Mouse (Mus musculus) limb, embryonic 11.5 days (tissue): Measurements from ENCODE around the gene Clcf1. TPM values are rescaled to one million over a fixed set of nuclear protein-coding genes. Genes with fewer than 3 reads are reported as not detected.

ENCODE experiments used
- ATAC-seq: fragments of 200-750 bp; cut with Nextera tagmentation; 2 replicates; pipeline ENCODE4 v1.8.0; 2017; ENCODE audit warnings: low read depth; ENCODE audit not compliant: insufficient number of reproducible peaks, low FRiP score, low TSS enrichment
- DNase-seq: peaks from one replicate; pipeline ENCODE4 v3.0.0-alpha.2; 2015; ENCODE audit warnings: low spot score
- H3K27ac ChIP-seq: fragments of 300-500 bp; sonication (generic); replicated peaks from 2 replicates; pipeline ENCODE4 v1.5.1; 2014; ENCODE audit warnings: low read depth, mild to moderate bottlenecking, low read length
- H3K27me3 ChIP-seq: fragments of 300-500 bp; sonication (generic); 2 replicates; pipeline ENCODE4 v1.6.1; 2014; ENCODE audit warnings: mild to moderate bottlenecking, low read length, mixed read lengths; ENCODE audit not compliant: control insufficient read depth, insufficient read depth
- H3K36me3 ChIP-seq: fragments of 300-500 bp; sonication (generic); 2 replicates; pipeline ENCODE4 v1.6.1; 2014; ENCODE audit warnings: mild to moderate bottlenecking, low read length, moderate library complexity, mixed read lengths; ENCODE audit not compliant: control insufficient read depth, insufficient read depth
- H3K4me1 ChIP-seq: fragments of 300-500 bp; sonication (generic); 2 replicates; pipeline ENCODE4 v1.6.1; 2014; ENCODE audit warnings: low read length, mixed read lengths; ENCODE audit not compliant: control insufficient read depth, insufficient read depth
- H3K4me2 ChIP-seq: fragments of 300-500 bp; sonication (generic); 2 replicates; pipeline ENCODE4 v1.6.1; 2014; ENCODE audit warnings: low read depth, mild to moderate bottlenecking, moderate library complexity; ENCODE audit not compliant: severe bottlenecking
- H3K4me3 ChIP-seq: fragments of 300-500 bp; sonication (generic); 2 replicates; pipeline ENCODE4 v1.5.1; 2014; ENCODE audit warnings: low read depth, low read length
- H3K9ac ChIP-seq: fragments of 300-500 bp; sonication (generic); 2 replicates; pipeline ENCODE4 v1.6.1; 2014; ENCODE audit warnings: mild to moderate bottlenecking, low read length
- H3K9me3 ChIP-seq: fragments of 300-500 bp; sonication (generic); 2 replicates; pipeline ENCODE4 v1.6.1; 2016; ENCODE audit warnings: low read length; ENCODE audit not compliant: control insufficient read depth
- WGBS: fragments of 180-500 bp; shearing (Covaris S2); extraction: QIAGEN DNeasy Blood & Tissue Kit; methylation state at CpG from one replicate; pipeline ENCODE4 v1.1.7; 2014; 5-methylcytosine and 5-hydroxymethylcytosine counted together
- polyA plus RNA-seq: library from polyadenylated mRNA; unstranded; fragments of >200 nt; fragmentation: Nextera tagmentation; extraction: Ambion mirVana; gene quantifications from 2 replicates; pipeline ENCODE4 v1.2.1, GENCODE M21; 2014

The Clcf1 gene
- polyA plus RNA-seq, 1 experiment from 2014 or later = 5.0 TPM

DNA sequence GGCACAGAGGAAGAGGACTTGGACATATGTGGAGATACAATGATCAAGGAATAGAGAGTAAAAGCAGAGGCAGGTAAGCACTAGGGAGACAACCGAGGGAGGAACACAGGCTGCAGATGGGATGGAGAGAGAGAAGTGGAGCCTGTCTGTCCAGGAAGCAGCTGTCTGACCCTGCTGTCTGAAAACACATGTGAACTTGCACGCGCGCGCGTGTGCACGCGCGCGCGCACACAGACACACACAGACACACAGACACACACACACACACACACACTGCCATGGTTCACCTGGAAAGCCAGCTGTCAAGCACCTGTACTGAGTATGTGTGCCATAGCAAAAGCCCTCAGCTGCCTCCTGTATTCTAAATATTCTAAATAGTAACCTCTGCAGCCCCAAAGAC lies 4.3 kb downstream of the Clcf1 start:
- Histone ChIP-seq H3K4me2 (no peak overlapping the region), H3K9me3 (no peaks in the 10 kb centered on the region), H3K4me1 (peaks cover 37% of the 10 kb centered on the region), H3K27me3 (no peaks in the 10 kb centered on the region), H3K4me3 (no peak overlapping the region), H3K9ac (no peak overlapping the region; the same call in 1 of the 2 replicates), H3K27ac (no peak overlapping the region), H3K36me3 (peaks cover 8% of the 10 kb centered on the region)
- no peak for DNase-seq
- WGBS = 78% methylated on average over 11 of the region's 11 CpGs
- no peak for ATAC-seq

DNA sequence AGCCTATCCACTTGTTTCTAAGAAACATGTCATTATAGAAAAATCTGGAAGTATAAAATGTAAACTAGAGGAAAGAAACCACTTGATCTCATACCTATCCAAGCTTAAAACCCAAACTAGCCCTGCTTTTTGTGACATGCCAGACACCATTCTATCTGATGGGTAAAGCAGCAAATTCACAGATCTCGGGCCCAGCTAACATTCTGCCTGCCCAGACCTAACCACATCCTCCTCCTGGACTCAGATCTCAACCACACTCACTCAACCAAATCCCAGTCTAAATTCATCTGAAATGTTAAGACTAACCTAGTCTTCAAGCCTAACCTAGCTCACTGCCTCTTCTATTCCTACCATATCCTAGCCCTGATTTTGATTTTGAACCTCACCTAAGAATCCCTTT lies 4.7 kb downstream of the Clcf1 start:
- H3K27ac ChIP-seq = no peak overlapping the region

DNA sequence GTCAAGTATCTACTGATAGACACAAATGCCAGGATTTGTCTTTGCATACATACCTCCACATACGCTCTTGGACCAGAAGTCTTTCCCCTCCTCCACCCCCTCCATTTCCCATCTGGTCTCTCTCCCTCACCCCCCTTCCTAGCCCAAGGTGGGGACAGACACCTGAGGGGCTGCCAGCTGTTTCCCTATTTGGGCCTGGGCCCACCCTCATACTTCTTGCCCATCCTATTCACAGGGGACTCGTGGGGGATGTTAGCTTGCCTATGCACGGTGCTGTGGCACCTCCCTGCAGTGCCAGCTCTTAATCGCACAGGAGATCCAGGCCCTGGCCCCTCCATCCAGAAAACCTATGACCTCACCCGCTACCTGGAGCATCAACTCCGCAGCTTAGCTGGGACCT lies 5.9 kb downstream of the Clcf1 start:
- H3K4me2 ChIP-seq = no peak overlapping the region
- no peak overlapping the region for H3K4me3 ChIP-seq
- no peak overlapping the region for H3K27ac ChIP-seq
- H3K36me3 ChIP-seq = peaks cover 8% of the 10 kb centered on the region
- H3K4me1 ChIP-seq = peaks cover 30% of the 10 kb centered on the region
- ATAC-seq = no peak
- H3K27me3 ChIP-seq = no peaks in the 10 kb centered on the region
- H3K9ac ChIP-seq = no peak overlapping the region
- no peak for DNase-seq
- 85% methylated on average over 6 of the region's 6 CpGs for WGBS
- H3K9me3 ChIP-seq = no peaks in the 10 kb centered on the region

More for the DNA sequence above, 4.7 kb downstream of the Clcf1 start:
- ATAC-seq (no peak), DNase-seq (no peak)
- no peak overlapping the region for H3K4me3 ChIP-seq
- peaks cover 33% of the 10 kb centered on the region for H3K4me1 ChIP-seq
- no peak overlapping the region for H3K4me2 ChIP-seq
- no peaks in the 10 kb centered on the region for H3K27me3 ChIP-seq
- H3K9ac ChIP-seq = no peak overlapping the region
- WGBS = 84% methylated on average over 1 of the region's 1 CpGs
- peaks cover 8% of the 10 kb centered on the region for H3K36me3 ChIP-seq
- no peaks in the 10 kb centered on the region for H3K9me3 ChIP-seq

DNA sequence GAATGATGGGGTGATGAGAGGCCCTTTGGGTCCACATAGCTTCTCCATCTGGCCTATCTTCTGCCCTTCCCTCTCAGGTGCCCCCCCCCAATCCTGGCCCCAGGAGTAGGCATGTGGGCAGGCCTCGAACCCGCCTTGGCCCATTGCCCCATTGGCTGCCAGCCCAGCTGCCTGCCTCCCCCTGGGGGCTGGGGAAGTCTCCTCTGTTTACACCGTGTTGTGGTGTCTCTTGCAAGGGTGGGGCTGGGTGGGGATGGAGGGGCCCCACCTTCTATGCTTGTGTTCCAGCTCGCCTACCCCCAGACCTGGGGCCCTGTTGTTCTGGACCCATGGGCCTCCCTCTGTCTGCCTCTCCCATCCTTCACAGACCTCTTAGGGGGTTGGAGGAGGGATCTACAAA lies 6.4 kb downstream of the Clcf1 start:
- H3K4me1 ChIP-seq = peaks cover 30% of the 10 kb centered on the region
- no peak overlapping the region for H3K9ac ChIP-seq
- ATAC-seq = no peak
- no peaks in the 10 kb centered on the region for H3K9me3 ChIP-seq
- no peak for DNase-seq
- 73% methylated on average over 4 of the region's 4 CpGs for WGBS
- no peaks in the 10 kb centered on the region for H3K27me3 ChIP-seq
- no peak overlapping the region for H3K4me3 ChIP-seq
- peaks cover 8% of the 10 kb centered on the region for H3K36me3 ChIP-seq
- no peak overlapping the region for H3K27ac ChIP-seq
- no peak overlapping the region for H3K4me2 ChIP-seq

DNA sequence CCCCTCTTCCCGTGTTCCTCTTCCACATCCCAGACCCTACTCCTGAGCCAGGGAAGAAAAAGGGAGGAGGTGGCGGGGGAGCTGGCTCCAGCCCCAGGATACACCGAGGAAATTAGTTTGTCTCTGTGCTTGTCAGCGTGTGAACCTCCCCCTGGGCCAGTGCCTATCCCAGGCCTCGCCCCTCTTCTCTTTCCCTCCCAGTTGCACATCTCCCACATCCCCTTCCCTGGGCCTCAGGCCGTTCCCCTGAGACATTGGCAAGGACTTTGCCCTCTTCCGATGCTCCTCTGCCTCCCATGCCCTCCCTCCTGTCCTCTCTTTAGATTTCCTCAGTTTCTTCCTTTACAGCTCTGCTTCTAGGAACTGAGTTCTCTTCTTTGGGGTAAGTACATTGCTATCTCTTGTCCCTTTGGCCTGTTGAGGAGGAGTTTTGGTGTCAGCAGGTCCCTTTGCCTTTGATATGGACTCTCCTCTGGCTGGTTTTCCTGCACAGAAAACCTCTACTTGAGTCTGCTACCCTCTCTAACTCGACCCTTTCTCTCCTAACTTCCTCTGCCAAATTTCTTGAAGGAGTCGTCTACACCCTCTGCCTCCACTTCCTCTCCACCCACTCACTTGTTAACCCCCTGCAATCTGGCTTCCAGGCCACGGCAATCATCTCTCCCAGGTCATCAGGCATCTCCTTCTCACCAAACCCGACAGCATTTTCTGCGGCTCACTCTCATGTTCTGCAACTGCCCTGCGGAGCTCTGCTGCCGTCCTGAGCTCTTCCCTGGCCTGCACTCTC lies 7.1 kb downstream of the Clcf1 start:
- H3K9ac ChIP-seq = no peak overlapping the region
- H3K27me3 ChIP-seq = no peaks in the 10 kb centered on the region
- no peak for DNase-seq
- H3K9me3 ChIP-seq = no peaks in the 10 kb centered on the region
- no peak overlapping the region for H3K4me2 ChIP-seq
- no peak overlapping the region for H3K27ac ChIP-seq
- H3K4me3 ChIP-seq = no peak overlapping the region
- WGBS = 33% methylated on average over 14 of the region's 14 CpGs
- peaks cover 8% of the 10 kb centered on the region for H3K36me3 ChIP-seq
- H3K4me1 ChIP-seq = peaks cover 24% of the 10 kb centered on the region
- ATAC-seq = no peak

DNA sequence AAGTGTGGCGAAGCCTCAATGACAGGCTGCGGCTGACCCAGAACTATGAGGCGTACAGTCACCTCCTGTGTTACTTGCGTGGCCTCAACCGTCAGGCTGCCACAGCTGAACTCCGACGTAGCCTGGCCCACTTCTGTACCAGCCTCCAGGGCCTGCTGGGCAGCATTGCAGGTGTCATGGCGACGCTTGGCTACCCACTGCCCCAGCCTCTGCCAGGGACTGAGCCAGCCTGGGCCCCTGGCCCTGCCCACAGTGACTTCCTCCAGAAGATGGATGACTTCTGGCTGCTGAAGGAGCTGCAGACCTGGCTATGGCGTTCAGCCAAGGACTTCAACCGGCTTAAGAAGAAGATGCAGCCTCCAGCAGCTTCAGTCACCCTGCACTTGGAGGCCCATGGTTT lies 8.1 kb downstream of the Clcf1 start:
- Histone ChIP-seq H3K4me1 (peaks cover 13% of the 10 kb centered on the region), H3K27ac (no peak overlapping the region), H3K36me3 (peaks cover 8% of the 10 kb centered on the region), H3K4me3 (no peak overlapping the region), H3K27me3 (no peaks in the 10 kb centered on the region), H3K4me2 (no peak overlapping the region), H3K9me3 (no peaks in the 10 kb centered on the region), H3K9ac (no peak overlapping the region)
- 76% methylated on average over 11 of the region's 11 CpGs for WGBS
- no peak for ATAC-seq
- DNase-seq = no peak

DNA sequence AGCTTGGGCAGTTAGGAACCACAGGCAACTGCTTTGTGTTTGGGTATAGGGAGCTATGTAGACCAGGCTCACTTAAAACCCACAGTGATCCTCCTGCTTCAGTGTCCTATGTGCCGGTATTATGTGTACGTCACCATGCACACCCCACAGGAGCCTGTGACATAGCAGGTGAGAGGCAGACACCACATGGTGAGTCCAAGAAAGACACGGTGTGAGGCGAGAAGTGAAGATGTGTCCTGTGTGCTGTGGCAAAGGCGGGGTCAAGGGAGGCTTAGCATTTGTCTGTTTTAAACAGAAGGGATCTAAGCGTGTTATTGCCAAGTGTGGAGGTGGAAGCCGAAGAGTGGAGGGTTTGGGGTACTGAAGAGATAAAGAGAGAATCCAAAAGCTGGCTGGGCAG lies 12.7 kb downstream of the Clcf1 start:
- Histone ChIP-seq H3K27me3 (no peaks in the 10 kb centered on the region), H3K9me3 (no peaks in the 10 kb centered on the region), H3K36me3 (peaks cover 8% of the 10 kb centered on the region), H3K4me2 (no peak overlapping the region), H3K4me1 (0 out of 2 replicates have a peak, but pooled peaks cover 3% of the 10 kb centered on the region), H3K27ac (no peak overlapping the region), H3K4me3 (no peak overlapping the region), H3K9ac (no peak overlapping the region)
- DNase-seq = no peak
- no peak for ATAC-seq
- 92% methylated on average over 7 of the region's 7 CpGs for WGBS

DNA sequence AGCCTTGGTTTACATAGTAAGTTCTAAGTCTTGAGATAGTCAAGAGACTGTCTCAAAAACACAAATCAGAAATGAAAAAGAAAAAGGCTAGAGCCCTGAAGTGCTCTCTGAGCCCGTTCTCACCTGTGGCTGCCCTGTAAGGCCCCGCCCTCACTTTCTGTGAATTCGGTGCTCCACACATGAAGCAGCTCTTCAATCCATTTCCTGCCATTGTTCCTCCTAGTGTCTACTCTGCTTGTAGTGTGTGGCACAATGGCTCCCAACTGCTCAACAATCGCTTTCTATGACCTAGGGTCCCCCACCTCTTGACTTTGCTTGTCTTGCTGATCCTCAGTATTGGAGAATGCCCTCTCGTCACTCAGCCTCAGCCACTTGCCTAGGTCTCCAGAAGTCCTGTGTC lies 13.4 kb downstream of the Clcf1 start:
- ATAC-seq = no peak
- WGBS = 72% methylated on average over 5 of the region's 5 CpGs
- Histone ChIP-seq H3K9ac (no peak overlapping the region), H3K27me3 (no peaks in the 10 kb centered on the region), H3K27ac (no peak overlapping the region), H3K4me3 (no peak overlapping the region), H3K4me2 (no peak overlapping the region), H3K9me3 (no peaks in the 10 kb centered on the region), H3K36me3 (peaks cover 4% of the 10 kb centered on the region), H3K4me1 (0 out of 2 replicates have a peak, but pooled peaks cover 6% of the 10 kb centered on the region)
- DNase-seq = no peak
